Mouse (Mus musculus): ENCODE results near the gene Abhd8. TPM values are rescaled to one million over a fixed set of nuclear protein-coding genes. Genes with fewer than 3 reads are reported as not detected.
"Not testable (repeated sequence)": the region's sequence is repeated elsewhere in the genome, so short reads cannot be mapped to it uniquely, and the experiment has no call there.

Gene Abhd8
- total and polyA plus RNA-seq, 2 experiments from 2014 or later = 205 to 323 TPM

DNA sequence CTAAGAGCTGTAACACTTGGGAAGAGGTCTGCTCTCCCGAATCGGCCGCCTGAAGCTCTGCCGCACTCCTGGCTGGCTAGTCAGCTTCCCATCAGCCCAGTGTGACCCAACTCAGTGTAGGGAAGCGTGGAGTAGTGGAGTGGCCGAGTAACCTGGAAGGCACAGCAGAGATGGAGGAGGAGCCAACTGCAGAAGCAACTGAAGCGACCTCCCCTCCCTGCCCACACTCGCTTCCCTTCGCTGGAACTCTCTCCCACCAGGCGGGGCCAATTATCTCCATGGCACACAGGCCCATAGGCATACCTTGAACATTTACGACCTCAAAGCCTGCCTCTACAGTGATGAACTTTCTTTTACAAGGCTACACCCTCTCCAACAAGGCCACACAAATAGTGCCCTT is 11.7 kb downstream of the Abhd8 start:
- Histone ChIP-seq H3K4me3 (ENCODE audit: low read depth, low read length) (no peak overlapping the region), H3K36me3 (ENCODE audit: insufficient read depth, low read length) (peaks cover 2% of the 10 kb centered on the region; the same call in 1 of the 2 replicates), H3K27ac (ENCODE audit: low read depth, low read length) (no peak overlapping the region), H3K27me3 (ENCODE audit: insufficient read depth, low read length) (no peaks in the 10 kb centered on the region), H3K4me1 (ENCODE audit: insufficient read depth, low read length) (no peaks in the 10 kb centered on the region), H3K9me3 (ENCODE audit: low read length) (no peaks in the 10 kb centered on the region), H3K4me2 (ENCODE audit: low read depth, low read length, poor library complexity, severe bottlenecking) (no peak overlapping the region), H3K9ac (replicated peaks; ENCODE audit: low read length, poor library complexity, severe bottlenecking) (no peak overlapping the region)
- DNase-seq (ENCODE audit: low spot score) (no peak), ATAC-seq (ENCODE audit: low FRiP score) (no peak)
- TF ChIP-seq CTCF (IDR thresholded peaks at IDR 0.05) = no peak
- WGBS = 60% methylated on average over 11 of the region's 11 CpGs

DNA sequence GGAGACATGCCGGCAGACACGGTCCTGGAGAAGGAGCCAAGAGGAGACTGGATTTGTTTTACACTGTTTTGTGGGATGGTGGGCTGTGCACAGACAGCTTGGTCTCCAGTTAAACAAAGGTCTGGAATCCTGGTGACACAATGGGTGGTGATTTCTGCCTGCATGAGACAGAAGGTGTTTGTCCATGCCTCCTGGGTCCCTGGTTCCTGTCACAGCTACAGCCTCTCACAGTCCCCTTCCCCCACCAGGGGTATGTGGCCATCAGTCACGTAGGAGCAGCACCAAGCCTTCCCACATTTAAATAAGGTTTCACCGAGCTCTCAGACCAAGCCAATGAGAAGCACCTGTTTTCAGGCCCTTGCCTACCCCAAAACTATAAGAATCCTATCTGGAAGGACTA is 12.1 kb downstream of the Abhd8 start:
- 68% methylated on average over 4 of the region's 4 CpGs for WGBS

DNA sequence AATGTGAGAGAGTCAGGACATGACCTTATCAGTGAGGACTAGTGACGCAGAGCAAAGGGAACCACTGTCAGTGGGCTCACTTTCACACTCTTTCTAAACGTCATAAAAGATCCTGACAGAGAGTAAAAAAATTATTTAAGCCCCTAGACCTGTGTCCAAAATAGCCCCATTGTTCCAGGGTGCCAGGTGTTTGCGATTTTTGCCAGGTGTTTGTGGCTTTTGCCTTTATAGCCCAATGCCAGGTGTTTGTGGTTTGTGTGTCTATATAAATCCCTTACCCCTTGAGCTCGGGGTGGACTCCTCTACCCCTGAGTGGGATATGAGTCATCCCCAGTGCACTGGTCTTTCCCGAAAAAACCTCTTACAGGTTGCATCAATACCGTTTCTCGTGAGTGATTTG is 18.4 kb downstream of the Abhd8 start:
- Histone ChIP-seq H3K4me1 (ENCODE audit: insufficient read depth, low read length) (no peaks in the 10 kb centered on the region), H3K27me3 (ENCODE audit: insufficient read depth, low read length) (no peaks in the 10 kb centered on the region), H3K9ac (replicated peaks; ENCODE audit: low read length, poor library complexity, severe bottlenecking) (no peak overlapping the region), H3K4me3 (ENCODE audit: low read depth, low read length) (no peak overlapping the region), H3K9me3 (ENCODE audit: low read length) (no peaks in the 10 kb centered on the region), H3K27ac (ENCODE audit: low read depth, low read length) (no peak overlapping the region), H3K36me3 (ENCODE audit: insufficient read depth, low read length) (no peaks in the 10 kb centered on the region), H3K4me2 (ENCODE audit: low read depth, low read length, poor library complexity, severe bottlenecking) (no peak overlapping the region)
- ATAC-seq (ENCODE audit: low FRiP score) = no peak
- TF ChIP-seq CTCF (IDR thresholded peaks at IDR 0.05) = no peak
- 85% methylated on average over 7 of the region's 7 CpGs for WGBS
- no peak for DNase-seq (ENCODE audit: low spot score)

More for the DNA sequence above, 12.1 kb downstream of the Abhd8 start:
- TF ChIP-seq CTCF (IDR thresholded peaks at IDR 0.05) = no peak
- H3K4me2 ChIP-seq (ENCODE audit: low read depth, low read length, poor library complexity, severe bottlenecking) = no peak overlapping the region
- H3K9ac ChIP-seq (replicated peaks; ENCODE audit: low read length, poor library complexity, severe bottlenecking) = no peak overlapping the region
- no peak overlapping the region for H3K27ac ChIP-seq (ENCODE audit: low read depth, low read length)
- H3K4me1 ChIP-seq (ENCODE audit: insufficient read depth, low read length) = no peaks in the 10 kb centered on the region
- no peaks in the 10 kb centered on the region for H3K36me3 ChIP-seq (ENCODE audit: insufficient read depth, low read length)
- DNase-seq (ENCODE audit: low spot score) = no peak
- no peaks in the 10 kb centered on the region for H3K9me3 ChIP-seq (ENCODE audit: low read length)
- H3K4me3 ChIP-seq (ENCODE audit: low read depth, low read length) = no peak overlapping the region
- no peak for ATAC-seq (ENCODE audit: low FRiP score)
- no peaks in the 10 kb centered on the region for H3K27me3 ChIP-seq (ENCODE audit: insufficient read depth, low read length)

DNA sequence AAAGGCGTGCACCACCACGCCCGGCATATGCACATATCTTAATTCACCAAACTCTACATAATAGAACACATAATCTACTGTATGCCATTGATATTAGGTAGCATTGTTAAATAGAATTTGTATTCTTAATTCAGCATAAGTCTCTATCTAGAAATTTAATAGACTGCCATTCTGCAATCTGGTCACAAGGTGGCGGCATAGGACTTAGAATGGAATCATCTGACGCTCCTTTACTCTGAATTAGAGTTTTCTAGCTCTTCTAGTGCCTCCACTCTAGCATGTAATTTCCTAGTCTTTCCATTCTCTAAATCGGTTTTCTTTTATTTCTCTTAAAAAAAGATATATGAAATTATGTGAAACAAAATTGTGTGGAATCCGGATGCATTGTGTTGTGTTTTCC is 22.1 kb downstream of the Abhd8 start:
- peak; percentile 89 for TF ChIP-seq CTCF (IDR thresholded peaks at IDR 0.05)
- H3K4me3 ChIP-seq (ENCODE audit: low read depth, low read length) = no peak overlapping the region
- no peaks in the 10 kb centered on the region for H3K36me3 ChIP-seq (ENCODE audit: insufficient read depth, low read length)
- no peak overlapping the region for H3K4me2 ChIP-seq (ENCODE audit: low read depth, low read length, poor library complexity, severe bottlenecking)
- no peaks in the 10 kb centered on the region for H3K4me1 ChIP-seq (ENCODE audit: insufficient read depth, low read length)
- H3K27me3 ChIP-seq (ENCODE audit: insufficient read depth, low read length) = no peaks in the 10 kb centered on the region
- DNase-seq (ENCODE audit: low spot score) = peak; percentile 84
- under 1% methylated on average over 7 of the region's 7 CpGs for WGBS
- H3K9ac ChIP-seq (replicated peaks; ENCODE audit: low read length, poor library complexity, severe bottlenecking) = no peak overlapping the region
- H3K27ac ChIP-seq (ENCODE audit: low read depth, low read length) = no peak overlapping the region
- H3K9me3 ChIP-seq (ENCODE audit: low read length) = no peaks in the 10 kb centered on the region
- ATAC-seq (ENCODE audit: low FRiP score) = 0 out of 2 replicates have a peak, but pooled peaks have one; percentile 23

DNA sequence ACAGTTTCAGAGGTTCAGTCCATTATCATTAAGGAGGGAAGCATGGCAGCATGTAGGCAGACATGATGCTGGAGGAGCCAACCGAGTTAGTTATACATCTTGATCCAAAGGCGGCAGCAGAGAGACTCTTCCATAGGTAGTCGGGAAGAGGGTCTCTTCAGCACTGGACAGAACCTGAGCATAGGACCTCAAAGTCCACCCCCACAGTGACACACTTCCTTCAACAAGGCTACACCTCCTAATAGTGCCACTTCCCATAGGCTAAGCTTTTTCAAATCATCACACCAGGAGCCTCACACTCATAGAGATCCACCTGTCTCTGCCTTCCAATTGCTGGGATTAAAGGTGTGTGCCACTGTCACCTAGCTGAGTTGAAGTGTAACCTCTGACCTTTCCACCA is 26.4 kb downstream of the Abhd8 start:
- WGBS = 54% methylated on average over 3 of the region's 3 CpGs
- Histone ChIP-seq H3K27ac (ENCODE audit: low read depth, low read length) (no peak overlapping the region), H3K4me3 (ENCODE audit: low read depth, low read length) (no peak overlapping the region), H3K36me3 (ENCODE audit: insufficient read depth, low read length) (no peaks in the 10 kb centered on the region), H3K9me3 (ENCODE audit: low read length) (no peaks in the 10 kb centered on the region), H3K4me1 (ENCODE audit: insufficient read depth, low read length) (no peaks in the 10 kb centered on the region), H3K9ac (replicated peaks; ENCODE audit: low read length, poor library complexity, severe bottlenecking) (no peak overlapping the region), H3K4me2 (ENCODE audit: low read depth, low read length, poor library complexity, severe bottlenecking) (no peak overlapping the region), H3K27me3 (ENCODE audit: insufficient read depth, low read length) (no peaks in the 10 kb centered on the region)
- ATAC-seq (ENCODE audit: low FRiP score) = no peak
- no peak for DNase-seq (ENCODE audit: low spot score)
- TF ChIP-seq CTCF (IDR thresholded peaks at IDR 0.05) = no peak

DNA sequence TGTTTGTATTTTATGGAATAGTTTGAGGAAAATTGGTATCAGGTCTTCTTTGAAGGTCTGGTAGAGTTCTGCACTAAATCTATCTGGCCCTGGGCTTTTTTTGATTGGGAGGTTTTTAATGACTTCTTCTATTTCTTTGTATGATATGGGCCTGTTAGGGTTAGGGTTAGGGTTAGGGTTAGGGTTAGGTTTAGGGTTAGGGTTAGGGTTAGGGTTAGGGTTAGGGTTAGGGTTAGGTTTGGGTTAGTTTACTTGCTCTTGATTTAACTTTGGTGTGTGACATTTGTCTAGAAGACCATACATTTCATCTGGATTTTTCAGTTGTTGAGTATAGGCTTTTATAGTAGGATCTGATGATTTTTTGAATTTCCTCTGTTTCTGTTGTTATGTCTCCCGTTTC is 30.5 kb downstream of the Abhd8 start:
- H3K27me3 ChIP-seq (ENCODE audit: insufficient read depth, low read length); H3K4me1 ChIP-seq (ENCODE audit: insufficient read depth, low read length); H3K27ac ChIP-seq (ENCODE audit: low read depth, low read length); H3K4me2 ChIP-seq (ENCODE audit: low read depth, low read length, poor library complexity, severe bottlenecking); DNase-seq (ENCODE audit: low spot score); ATAC-seq (ENCODE audit: low FRiP score); H3K4me3 ChIP-seq (ENCODE audit: low read depth, low read length); H3K9me3 ChIP-seq (ENCODE audit: low read length); H3K36me3 ChIP-seq (ENCODE audit: insufficient read depth, low read length); H3K9ac ChIP-seq (replicated peaks; ENCODE audit: low read length, poor library complexity, severe bottlenecking): not testable (repeated sequence)
- 90% methylated on average over 1 of the region's 1 CpGs for WGBS

Data from midbrain, postnatal 0 days (tissue).